Mouse (Mus musculus): ENCODE measurements around the gene Ephb2.

GRCm38 (mm10) chr4:136782579-136782925, 53.2 kb downstream of the Ephb2 start:
- no peak for TF ChIP-seq ZC3H11A (IDR thresholded peaks at IDR 0.05; ENCODE audit: low read depth, low read length)
- TF ChIP-seq POLR2A (IDR thresholded peaks at IDR 0.05; ENCODE audit: low read depth, low read length) = no peak
- no peak for TF ChIP-seq SIN3A (IDR thresholded peaks at IDR 0.05; ENCODE audit: low read length)
